Mouse (Mus musculus): ENCODE data around the gene Olfr718-ps1. TPM values are rescaled to one million over a fixed set of nuclear protein-coding genes. Genes with fewer than 3 reads are reported as not detected.
"Not testable (repeated sequence)": the region's sequence is repeated elsewhere in the genome, so short reads cannot be mapped to it uniquely, and the experiment has no call there.

Gene Olfr718-ps1
- polyA plus RNA-seq, 1 experiment from 2014 or later = 0.06 TPM

DNA sequence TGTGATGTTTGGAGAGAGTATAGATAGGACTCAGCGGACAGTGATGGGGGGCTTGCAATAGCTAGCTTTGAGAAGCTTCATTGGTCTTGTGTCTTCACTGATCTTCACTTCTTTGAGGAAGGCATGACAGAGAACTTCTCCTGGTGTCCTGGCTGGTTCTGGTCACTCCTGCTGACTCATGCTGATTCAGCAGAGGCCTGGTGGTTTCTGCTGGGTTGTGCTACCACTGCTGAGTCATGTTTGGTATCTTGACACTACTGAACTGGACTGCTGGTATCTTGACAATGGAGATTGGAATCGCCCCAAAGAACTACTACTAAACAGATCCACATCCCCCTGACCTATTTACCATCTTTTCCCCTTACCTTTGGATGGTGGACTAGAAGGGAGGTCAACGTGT lies 8.2 kb upstream of the Olfr718-ps1 start:
- Histone ChIP-seq H3K4me3 (no peak overlapping the region), H3K9ac (no peak overlapping the region), H3K27ac (no peak overlapping the region), H3K4me1 (peaks cover 2% of the 10 kb centered on the region; the same call in 1 of the 2 replicates), H3K36me3 (no peaks in the 10 kb centered on the region), H3K9me3 (no peaks in the 10 kb centered on the region), H3K27me3 (peaks cover 57% of the 10 kb centered on the region), H3K4me2 (no peak overlapping the region)
- no peak for ATAC-seq (ENCODE audit: insufficient number of reproducible peaks, insufficient read depth, low FRiP score, low TSS enrichment, low read depth)
- 83% methylated on average over 3 of the region's 3 CpGs for WGBS

DNA sequence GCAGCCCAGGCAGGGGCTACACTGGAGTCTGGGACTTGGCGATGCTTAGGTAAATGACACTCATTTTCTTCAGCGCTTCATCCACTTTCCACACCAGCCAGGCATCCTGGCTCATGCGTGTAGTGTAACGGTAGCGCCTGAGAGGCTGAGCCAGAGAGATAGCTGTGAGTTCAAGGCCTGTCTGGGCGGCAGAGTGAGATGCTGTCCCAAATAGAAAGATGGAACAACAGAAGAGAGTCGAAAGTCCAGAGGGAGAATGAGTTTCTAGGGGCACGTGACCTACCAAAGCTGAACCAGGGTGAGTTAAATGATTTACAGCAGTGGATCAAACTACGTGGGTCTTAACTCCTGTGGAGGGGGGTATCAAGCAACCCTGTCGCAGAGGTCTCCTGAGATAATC lies 6.4 kb upstream of the Olfr718-ps1 start:
- Histone ChIP-seq H3K4me1 (peaks cover 2% of the 10 kb centered on the region; the same call in 1 of the 2 replicates), H3K4me2 (no peak overlapping the region), H3K9me3 (peaks cover 2% of the 10 kb centered on the region; the same call in 1 of the 2 replicates), H3K4me3 (no peak overlapping the region), H3K36me3 (no peaks in the 10 kb centered on the region), H3K27ac (no peak overlapping the region), H3K27me3 (peaks cover 42% of the 10 kb centered on the region), H3K9ac (no peak overlapping the region)
- WGBS = 88% methylated on average over 10 of the region's 10 CpGs
- no peak for ATAC-seq (ENCODE audit: insufficient number of reproducible peaks, insufficient read depth, low FRiP score, low TSS enrichment, low read depth)

DNA sequence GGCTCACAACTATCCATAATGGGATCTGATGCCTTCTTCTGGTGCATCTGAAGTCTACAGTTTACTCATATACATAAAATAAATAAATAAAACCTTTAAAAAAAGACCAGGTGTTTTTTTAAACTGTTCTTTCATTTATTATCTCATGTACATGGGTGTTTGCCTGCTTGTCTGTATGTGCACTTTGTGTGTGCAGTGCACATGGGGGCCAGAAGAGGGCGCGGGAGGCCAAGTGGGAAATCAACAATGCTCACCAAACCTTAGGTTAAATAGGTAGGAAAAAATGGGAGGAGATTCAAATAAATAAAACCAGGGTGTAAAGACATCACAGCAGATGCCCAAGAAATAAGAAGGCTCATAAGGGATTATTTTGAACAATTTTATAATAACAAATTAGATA lies 2.7 kb upstream of the Olfr718-ps1 start:
- WGBS = 74% methylated on average over 2 of the region's 2 CpGs
- no peaks in the 10 kb centered on the region for H3K4me1 ChIP-seq
- H3K27me3 ChIP-seq = peaks cover 6% of the 10 kb centered on the region; the same call in 1 of the 2 replicates
- H3K4me3 ChIP-seq = no peak overlapping the region
- H3K9ac ChIP-seq = no peak overlapping the region
- peaks cover 2% of the 10 kb centered on the region; the same call in 1 of the 2 replicates for H3K9me3 ChIP-seq
- no peak overlapping the region for H3K4me2 ChIP-seq
- ATAC-seq (ENCODE audit: insufficient number of reproducible peaks, insufficient read depth, low FRiP score, low TSS enrichment, low read depth) = no peak
- H3K36me3 ChIP-seq = no peaks in the 10 kb centered on the region
- H3K27ac ChIP-seq = no peak overlapping the region

DNA sequence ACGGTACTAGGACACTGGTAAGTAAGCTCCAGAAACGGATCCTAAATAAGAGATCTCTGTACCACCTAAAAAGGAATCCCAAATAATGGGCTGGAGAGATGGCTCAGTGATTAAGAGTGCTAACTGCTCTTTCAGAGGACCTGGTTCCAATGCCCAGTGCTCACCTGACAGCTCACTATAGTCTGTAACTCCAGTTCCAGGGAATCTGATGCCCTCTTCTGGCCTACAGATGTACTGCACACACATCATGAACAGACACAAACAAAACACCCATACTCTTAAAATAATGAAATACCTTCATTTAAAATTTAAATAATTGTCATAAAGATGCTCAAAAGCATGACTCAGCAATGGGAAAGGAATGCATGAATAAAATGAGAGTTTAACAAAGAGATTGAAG lies 2.2 kb upstream of the Olfr718-ps1 start:
- WGBS = 85% methylated on average over 2 of the region's 2 CpGs
- ATAC-seq (ENCODE audit: insufficient number of reproducible peaks, insufficient read depth, low FRiP score, low TSS enrichment, low read depth) = no peak
- peaks cover 2% of the 10 kb centered on the region; the same call in 1 of the 2 replicates for H3K9me3 ChIP-seq
- H3K4me2 ChIP-seq = no peak overlapping the region
- no peaks in the 10 kb centered on the region for H3K4me1 ChIP-seq
- peaks cover 1% of the 10 kb centered on the region; the same call in 1 of the 2 replicates for H3K27me3 ChIP-seq
- no peaks in the 10 kb centered on the region for H3K36me3 ChIP-seq
- H3K4me3 ChIP-seq = no peak overlapping the region
- H3K27ac ChIP-seq = no peak overlapping the region
- no peak overlapping the region for H3K9ac ChIP-seq

DNA sequence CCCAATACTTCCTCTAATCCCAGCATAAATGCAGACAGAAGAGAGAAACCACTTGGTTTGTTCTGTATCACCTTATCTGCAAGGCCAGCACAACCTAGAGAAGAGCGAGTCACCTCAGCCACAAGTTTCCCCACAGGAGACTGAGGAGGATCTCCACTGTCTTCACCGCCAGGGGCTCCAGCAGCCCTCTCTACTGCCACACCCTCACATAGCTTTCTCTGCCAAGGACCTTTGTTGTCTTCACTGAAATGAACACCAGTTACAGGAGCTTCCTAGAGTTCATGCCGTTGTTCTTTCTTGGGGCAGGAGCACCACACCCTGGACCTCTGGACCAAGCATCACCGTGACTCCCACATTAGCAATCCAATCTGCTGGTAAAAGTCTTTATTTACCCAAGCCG lies 1.3 kb upstream of the Olfr718-ps1 start:
- WGBS = 91% methylated on average over 5 of the region's 5 CpGs
- Histone ChIP-seq H3K9me3 (peaks cover 2% of the 10 kb centered on the region; the same call in 1 of the 2 replicates), H3K27ac (no peak overlapping the region), H3K9ac (no peak overlapping the region), H3K4me3 (no peak overlapping the region), H3K36me3 (no peaks in the 10 kb centered on the region), H3K4me2 (no peak overlapping the region), H3K4me1 (no peaks in the 10 kb centered on the region), H3K27me3 (no peaks in the 10 kb centered on the region)
- ATAC-seq (ENCODE audit: insufficient number of reproducible peaks, insufficient read depth, low FRiP score, low TSS enrichment, low read depth) = no peak

DNA sequence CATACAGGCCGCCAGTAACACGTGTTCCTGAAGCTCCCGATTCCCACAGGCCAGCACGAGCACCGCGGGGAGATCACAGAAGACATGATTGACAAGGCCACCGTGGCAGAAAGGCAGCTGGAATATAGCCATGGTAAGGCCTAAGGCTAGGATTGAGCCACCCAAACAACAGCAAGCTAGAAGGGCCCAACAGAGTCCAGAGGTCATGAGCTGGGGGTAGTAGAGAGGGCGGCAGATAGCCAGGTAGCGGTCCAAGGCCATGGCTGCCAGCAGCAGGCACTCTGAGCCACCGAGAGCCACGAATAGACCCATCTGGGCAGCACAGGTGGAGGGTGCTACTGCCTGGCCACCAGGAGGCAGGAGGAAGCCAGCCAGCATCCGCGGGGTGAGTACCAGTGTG lies 9.8 kb downstream of the Olfr718-ps1 start:
- no peaks in the 10 kb centered on the region for H3K4me1 ChIP-seq
- H3K4me2 ChIP-seq = no peak overlapping the region
- H3K27me3 ChIP-seq = no peaks in the 10 kb centered on the region
- no peak overlapping the region for H3K4me3 ChIP-seq
- ATAC-seq (ENCODE audit: insufficient number of reproducible peaks, insufficient read depth, low FRiP score, low TSS enrichment, low read depth) = no peak
- no peak overlapping the region for H3K9ac ChIP-seq
- H3K27ac ChIP-seq = no peak overlapping the region
- H3K9me3 ChIP-seq = no peaks in the 10 kb centered on the region
- WGBS = 81% methylated on average over 13 of the region's 13 CpGs
- H3K36me3 ChIP-seq = no peaks in the 10 kb centered on the region

DNA sequence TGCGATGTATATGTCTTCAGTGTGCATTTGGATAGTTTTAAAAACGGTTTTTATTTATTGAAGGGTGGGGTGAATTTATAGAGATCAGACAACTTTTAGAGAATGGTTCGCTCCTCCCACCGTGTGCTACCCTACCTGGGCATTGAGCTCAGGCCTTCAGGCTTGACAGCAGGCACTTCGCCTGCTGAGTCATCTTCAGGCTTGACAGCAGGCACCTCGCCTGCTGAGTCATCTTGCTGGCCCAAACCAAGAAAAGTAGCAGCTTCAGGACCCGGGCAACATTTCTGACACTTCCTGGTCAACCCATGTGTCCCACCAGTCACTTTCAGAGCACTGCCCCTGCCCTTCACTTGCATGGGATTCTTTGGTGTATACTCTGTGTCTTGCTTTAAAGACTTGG lies 12.3 kb downstream of the Olfr718-ps1 start:
- no peak overlapping the region for H3K4me2 ChIP-seq
- no peaks in the 10 kb centered on the region for H3K36me3 ChIP-seq
- WGBS = 93% methylated on average over 7 of the region's 7 CpGs
- no peak overlapping the region for H3K27ac ChIP-seq
- H3K4me1 ChIP-seq = no peaks in the 10 kb centered on the region
- no peak overlapping the region for H3K4me3 ChIP-seq
- H3K9me3 ChIP-seq = no peaks in the 10 kb centered on the region
- H3K27me3 ChIP-seq = no peaks in the 10 kb centered on the region
- no peak overlapping the region for H3K9ac ChIP-seq
- no peak for ATAC-seq (ENCODE audit: insufficient number of reproducible peaks, insufficient read depth, low FRiP score, low TSS enrichment, low read depth)

DNA sequence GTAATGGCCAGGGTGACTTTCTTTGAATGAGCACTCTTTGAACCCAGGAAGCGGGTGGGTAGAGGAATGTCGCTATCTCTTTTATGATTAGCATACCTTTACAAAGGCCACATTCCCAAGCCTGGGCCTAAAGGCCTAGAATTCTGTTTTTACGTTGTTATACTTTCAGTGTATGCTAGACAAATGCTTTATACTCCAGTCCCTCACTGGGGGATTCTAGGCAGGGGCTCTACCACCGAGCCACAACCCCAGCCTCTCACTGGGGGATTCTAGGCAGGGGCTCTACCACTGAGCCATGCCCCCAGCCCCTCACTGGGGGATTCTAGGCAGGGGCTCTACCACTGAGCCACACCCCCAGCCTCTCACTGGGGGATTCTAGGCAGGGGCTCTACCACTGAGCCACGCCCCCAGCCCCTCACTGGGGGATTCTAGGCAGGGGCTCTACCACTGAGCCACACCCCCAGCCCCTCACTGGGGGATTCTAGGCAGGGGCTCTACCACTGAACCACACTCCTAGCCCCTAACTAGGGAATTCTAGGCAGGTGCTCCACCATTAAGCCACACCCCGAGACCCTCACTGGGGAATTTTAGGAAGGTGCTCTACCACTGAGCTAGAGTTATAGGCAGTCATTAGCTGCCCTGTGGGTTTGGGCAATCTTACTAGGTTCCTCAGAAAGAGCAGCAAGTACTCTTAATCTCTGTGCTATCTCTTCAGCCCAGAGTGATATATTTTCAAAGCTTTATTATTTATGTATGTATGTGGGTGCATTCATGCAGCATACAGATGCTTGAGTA lies 13.0 kb downstream of the Olfr718-ps1 start:
- H3K27me3 ChIP-seq; H3K9ac ChIP-seq; H3K9me3 ChIP-seq; ATAC-seq (ENCODE audit: insufficient number of reproducible peaks, insufficient read depth, low FRiP score, low TSS enrichment, low read depth); H3K27ac ChIP-seq; H3K4me3 ChIP-seq; H3K4me2 ChIP-seq; H3K36me3 ChIP-seq; H3K4me1 ChIP-seq: not testable (repeated sequence)
- WGBS = 82% methylated on average over 4 of the region's 6 CpGs

DNA sequence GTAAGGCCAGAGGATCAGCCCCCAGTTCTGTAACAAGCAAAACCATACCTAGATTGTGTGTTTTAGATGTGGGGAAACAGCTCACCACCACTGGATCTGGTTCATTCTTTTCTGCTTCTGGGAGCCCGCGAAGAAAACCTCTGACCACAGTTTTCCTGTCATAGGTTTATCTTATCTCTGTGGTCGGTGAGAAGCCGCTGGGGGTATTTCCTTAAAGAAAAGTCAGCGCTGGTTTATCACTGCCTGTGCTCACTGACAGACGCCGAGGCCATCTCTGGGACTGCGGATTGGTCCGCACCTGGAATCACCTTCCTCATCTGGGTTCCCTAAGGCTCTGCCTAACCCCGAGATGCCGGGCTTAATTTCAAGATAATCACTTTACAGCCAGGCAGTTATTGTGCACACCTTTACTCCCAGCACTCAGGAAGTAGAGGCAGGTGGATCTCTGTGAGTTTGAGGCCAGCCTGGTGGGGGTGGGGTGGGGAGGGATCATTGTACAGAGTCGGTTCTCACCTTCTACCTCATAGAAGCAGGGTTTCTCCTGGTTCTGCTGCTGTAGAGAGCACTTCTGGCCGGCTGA lies 14.4 kb downstream of the Olfr718-ps1 start:
- Histone ChIP-seq H3K9ac (no peak overlapping the region), H3K4me1 (no peaks in the 10 kb centered on the region), H3K9me3 (peaks cover 13% of the 10 kb centered on the region), H3K27ac (no peak overlapping the region), H3K4me2 (no peak overlapping the region), H3K36me3 (no peaks in the 10 kb centered on the region), H3K27me3 (no peaks in the 10 kb centered on the region), H3K4me3 (no peak overlapping the region)
- WGBS = 79% methylated on average over 13 of the region's 13 CpGs
- no peak for ATAC-seq (ENCODE audit: insufficient number of reproducible peaks, insufficient read depth, low FRiP score, low TSS enrichment, low read depth)

DNA sequence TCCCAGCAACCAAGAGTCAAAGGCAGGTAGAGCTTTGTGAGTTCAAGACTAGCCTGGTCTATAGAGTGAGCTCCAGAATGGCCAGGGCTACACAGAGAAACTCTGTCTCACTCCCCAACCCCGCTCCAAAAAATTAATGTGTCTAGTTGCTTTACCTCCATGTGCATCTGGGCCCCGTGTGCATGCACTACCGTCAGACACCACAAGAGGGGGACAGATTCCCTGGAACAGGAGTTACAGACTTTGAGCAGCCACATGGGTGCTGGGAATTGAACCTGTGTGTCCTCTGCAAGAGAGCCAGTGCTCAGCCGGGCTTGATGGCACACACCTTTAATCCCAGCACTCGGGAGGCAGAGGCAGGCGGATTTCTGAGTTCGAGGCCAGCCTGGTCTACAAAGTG lies 17.0 kb downstream of the Olfr718-ps1 start:
- 86% methylated on average over 7 of the region's 7 CpGs for WGBS
- Histone ChIP-seq H3K27ac (no peak overlapping the region), H3K9ac (no peak overlapping the region), H3K4me2 (no peak overlapping the region), H3K4me3 (no peak overlapping the region), H3K36me3 (no peaks in the 10 kb centered on the region), H3K27me3 (no peaks in the 10 kb centered on the region), H3K4me1 (no peaks in the 10 kb centered on the region), H3K9me3 (peaks cover 13% of the 10 kb centered on the region)
- ATAC-seq (ENCODE audit: insufficient number of reproducible peaks, insufficient read depth, low FRiP score, low TSS enrichment, low read depth) = no peak

DNA sequence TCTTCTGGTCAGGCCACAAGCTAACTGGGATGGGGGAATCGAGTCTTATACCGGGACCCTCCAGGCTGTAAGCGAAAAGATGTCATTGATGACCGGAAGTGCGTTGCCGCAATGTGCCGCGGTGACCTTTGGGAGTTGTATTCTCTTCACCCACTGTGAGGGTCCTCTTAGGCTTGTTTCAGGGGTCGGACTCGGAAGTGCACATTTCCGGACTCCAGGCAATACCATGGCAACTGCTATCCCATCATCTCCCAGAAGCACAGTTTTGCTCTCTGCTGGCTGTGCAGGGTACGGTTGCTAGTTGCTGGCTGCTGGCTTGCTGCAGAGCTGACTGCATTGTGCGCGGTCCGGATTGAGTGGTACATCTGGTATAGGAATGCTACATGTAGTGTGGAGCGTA lies 18.3 kb downstream of the Olfr718-ps1 start:
- 88% methylated on average over 16 of the region's 16 CpGs for WGBS

DNA sequence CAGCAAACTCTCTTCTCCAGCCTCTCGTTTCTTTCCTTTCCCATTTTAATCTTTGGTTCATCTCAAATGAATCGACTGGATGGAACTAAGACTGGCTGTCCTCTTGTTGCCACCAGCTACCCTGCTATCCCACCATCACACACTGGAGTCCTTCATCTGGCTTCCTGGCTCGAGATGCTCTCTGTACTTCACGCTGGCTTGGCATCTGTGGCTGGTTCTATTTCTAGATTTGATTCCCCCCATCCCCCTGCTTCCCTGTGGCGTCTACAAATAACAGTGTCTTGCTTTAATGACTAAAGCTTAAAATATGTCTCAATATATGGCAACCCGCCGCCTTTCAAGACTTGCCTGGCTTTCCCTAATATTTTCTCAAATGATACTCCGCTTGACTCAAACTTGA lies 19.5 kb downstream of the Olfr718-ps1 start:
- Histone ChIP-seq H3K27me3 (no peaks in the 10 kb centered on the region), H3K4me2 (no peak overlapping the region), H3K9ac (no peak overlapping the region), H3K4me1 (no peaks in the 10 kb centered on the region), H3K9me3 (peaks cover 13% of the 10 kb centered on the region), H3K27ac (no peak overlapping the region), H3K4me3 (no peak overlapping the region), H3K36me3 (no peaks in the 10 kb centered on the region)
- WGBS = 82% methylated on average over 8 of the region's 8 CpGs
- ATAC-seq (ENCODE audit: insufficient number of reproducible peaks, insufficient read depth, low FRiP score, low TSS enrichment, low read depth) = no peak

More for the DNA sequence above, 18.3 kb downstream of the Olfr718-ps1 start:
- ATAC-seq (ENCODE audit: insufficient number of reproducible peaks, insufficient read depth, low FRiP score, low TSS enrichment, low read depth) = no peak
- H3K4me1 ChIP-seq = no peaks in the 10 kb centered on the region
- no peak overlapping the region for H3K4me3 ChIP-seq
- H3K4me2 ChIP-seq = no peak overlapping the region
- H3K27me3 ChIP-seq = no peaks in the 10 kb centered on the region
- H3K9ac ChIP-seq = no peak overlapping the region
- H3K36me3 ChIP-seq = no peaks in the 10 kb centered on the region
- no peak overlapping the region for H3K27ac ChIP-seq
- peaks cover 13% of the 10 kb centered on the region for H3K9me3 ChIP-seq
